Mouse (Mus musculus): Measurements from ENCODE around the gene Crct1.

GRCm38 (mm10) chr3:93014378-93014801, 1.1 kb downstream of the Crct1 start:
- no peak for TF ChIP-seq CTCF (IDR thresholded peaks at IDR 0.05; ENCODE audit: low read depth)
- no peak for TF ChIP-seq EP300 (IDR thresholded peaks at IDR 0.05; ENCODE audit: low read depth)

Measured in heart, postnatal 0 days (tissue).